Mouse (Mus musculus) cerebellum, adult 11-12 months (tissue): ENCODE results near the gene Adtrp.

Experiments used
- DNase-seq: peaks from one replicate; pipeline ENCODE4 v3.0.0; 2022

The Adtrp gene

GRCm38 (mm10) chr13:41773812-41774376 lies 73.6 kb downstream of the Adtrp start:
- DNase-seq: no peak

- DNase-seq: no peak
Observed at GRCm38 (mm10) chr13:41771061-41771460, 76.4 kb downstream of the Adtrp start.

GRCm38 (mm10) chr13:41767941-41768340 lies 79.5 kb downstream of the Adtrp start:
- no peak for DNase-seq

GRCm38 (mm10) chr13:41761986-41762385 lies 85.5 kb downstream of the Adtrp start:
- DNase-seq: no peak

DNA sequence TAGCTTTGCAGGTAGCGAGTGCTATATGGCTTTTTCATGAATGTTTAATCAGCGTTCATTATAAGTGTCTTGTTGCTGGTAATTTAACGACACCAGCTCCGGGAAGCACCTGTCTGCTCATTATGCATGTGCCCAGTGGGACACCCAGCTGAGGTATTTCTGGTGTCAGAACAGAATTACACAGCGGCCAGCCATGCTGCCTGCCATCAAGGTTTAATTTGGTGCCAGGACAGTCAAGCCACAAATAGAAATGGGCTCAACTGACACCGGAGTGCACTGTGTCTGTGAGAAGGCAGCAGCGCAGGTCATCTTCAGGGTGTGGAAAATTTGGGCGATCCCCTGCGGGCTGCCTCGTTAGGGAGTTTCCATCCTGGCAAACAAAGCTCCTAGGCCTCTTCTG lies 87.0 kb downstream of the Adtrp start:
- DNase-seq: peak; percentile 34

GRCm38 (mm10) chr13:41758550-41759465 lies 88.7 kb downstream of the Adtrp start:
- peak; percentile 25 for DNase-seq

DNA sequence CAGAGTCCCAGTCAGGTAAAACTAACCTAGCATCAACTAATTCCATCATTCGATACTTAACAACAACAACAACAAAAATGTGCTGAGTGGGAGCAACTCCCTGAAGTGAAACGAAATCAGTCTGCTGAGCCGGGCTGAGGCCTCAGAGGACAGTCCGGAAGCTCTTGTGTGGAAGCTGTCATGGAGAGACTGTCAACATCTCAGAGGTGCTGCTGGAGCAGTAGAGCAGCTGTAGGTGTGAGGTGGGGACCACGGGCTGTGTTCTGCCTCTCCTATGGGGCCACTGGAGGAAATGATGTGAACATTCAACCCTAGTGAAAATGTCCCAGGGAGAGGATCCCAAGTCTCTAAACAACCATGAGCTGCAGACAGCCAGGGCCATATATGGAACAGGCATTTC lies 94.4 kb downstream of the Adtrp start:
- no peak for DNase-seq

DNA sequence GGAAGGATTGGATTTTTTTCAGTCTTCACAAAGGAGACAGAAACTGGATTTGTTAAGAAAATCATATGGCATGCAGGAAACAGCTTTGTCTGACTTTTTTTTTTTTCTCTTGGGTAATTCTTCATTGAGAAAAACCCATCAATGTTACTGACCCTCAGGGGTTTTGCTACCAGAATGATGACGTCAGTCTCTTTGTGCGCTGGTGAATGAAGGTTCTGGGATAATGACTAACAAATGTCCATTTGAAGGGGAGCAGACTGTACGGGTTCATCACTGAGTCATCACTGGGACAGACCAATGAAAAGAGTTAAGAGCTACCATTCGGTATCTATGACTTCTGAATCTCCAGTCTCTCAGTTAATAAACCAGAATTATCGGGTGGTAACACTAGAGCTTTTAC lies 97.0 kb downstream of the Adtrp start:
- no peak for DNase-seq

GRCm38 (mm10) chr13:41748866-41749265 lies 98.6 kb downstream of the Adtrp start:
- no peak for DNase-seq

DNA sequence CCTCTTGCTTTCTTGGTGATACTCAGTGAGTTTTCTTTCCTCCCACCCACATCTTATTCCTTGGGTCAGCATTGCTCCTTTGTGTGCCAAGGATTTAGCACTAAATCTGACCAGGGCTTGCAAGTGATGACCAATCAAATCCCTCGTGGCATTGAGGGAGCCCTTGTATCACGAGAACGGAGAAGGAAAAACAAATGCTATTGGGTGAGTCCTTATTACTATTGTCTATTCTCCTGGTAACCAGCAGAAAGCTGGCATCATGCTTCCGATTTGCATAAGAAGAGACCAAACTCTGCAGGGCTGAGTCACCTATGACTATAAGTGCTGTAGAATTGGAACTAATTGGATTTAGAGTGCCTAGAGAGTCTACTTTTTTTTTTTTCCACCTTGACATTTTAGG lies 99.8 kb downstream of the Adtrp start:
- no peak for DNase-seq

DNA sequence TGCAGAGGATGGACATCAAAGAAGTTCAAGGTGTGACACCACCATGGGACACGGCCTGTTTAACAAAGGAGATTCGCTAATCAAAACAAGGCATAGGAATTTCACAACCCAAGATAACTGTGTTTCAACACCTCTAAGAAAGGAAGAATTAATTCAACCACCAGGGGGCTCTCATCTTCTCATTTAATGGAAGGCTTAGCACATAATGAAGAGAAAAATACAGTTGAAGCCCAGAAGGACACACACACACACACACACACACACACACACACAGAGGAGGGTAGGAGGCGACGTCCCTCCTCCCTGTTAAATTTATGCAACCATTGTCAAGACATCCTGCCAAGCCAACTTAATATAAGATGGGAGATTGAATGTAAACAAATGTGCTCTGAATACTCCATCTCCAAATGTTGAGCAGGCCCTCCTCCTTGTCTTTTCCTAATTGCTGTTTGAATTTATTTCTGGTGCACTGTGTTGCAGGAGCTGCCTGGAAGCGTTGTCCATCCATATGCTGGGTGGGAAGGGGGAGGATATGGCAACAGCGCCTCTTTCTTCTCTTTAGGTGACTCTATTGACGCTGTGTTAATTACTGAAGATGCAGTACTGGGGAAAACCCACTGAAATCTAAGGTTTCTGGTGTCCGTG lies 100.4 kb downstream of the Adtrp start:
- DNase-seq: no peak

- no peak for DNase-seq
Observed at GRCm38 (mm10) chr13:41740456-41741085, 106.9 kb downstream of the Adtrp start.

GRCm38 (mm10) chr13:41737628-41738309 lies 109.7 kb downstream of the Adtrp start:
- no peak for DNase-seq

GRCm38 (mm10) chr13:41729660-41730059 lies 117.8 kb downstream of the Adtrp start:
- no peak for DNase-seq

- no peak for DNase-seq
Observed at GRCm38 (mm10) chr13:41727803-41728202, 119.7 kb downstream of the Adtrp start.

DNA sequence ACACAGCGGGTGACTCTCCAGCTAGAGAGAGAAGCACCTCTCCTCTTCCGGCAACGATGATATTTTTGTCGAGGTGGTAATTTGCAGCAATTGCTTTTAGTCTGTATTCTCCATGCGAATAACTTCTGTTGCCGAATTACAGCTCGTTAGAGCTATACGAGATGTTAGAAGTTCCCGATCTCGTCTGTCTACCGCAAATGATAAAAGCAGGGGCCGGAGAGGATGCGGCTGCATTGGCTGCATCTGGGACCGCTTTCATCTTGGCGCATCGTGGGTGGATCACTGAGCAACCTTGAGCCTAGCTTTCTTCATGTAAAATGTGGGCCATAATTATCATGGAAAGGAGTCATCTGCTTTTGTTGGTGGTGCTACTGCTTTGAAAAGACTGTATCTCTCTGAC lies 128.2 kb downstream of the Adtrp start:
- DNase-seq: no peak

DNA sequence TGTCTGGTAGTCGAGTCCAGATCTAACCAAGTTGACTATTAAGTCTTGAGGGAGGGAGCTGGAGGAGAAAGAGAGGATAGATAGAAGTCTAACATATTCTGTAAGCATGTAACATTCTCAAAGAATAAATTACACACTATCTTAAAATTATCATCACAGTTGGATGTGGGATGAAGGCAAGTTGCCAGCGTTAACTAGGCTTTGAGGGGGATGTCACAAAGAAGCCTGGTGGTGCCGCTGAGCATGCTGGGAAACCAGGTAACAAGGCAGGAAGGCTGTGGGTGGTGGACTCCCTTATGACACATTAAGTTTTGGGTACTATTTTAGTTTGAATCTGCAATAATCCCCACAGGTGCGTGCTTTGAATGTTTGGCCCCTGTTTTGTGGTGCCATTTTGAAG lies 129.4 kb downstream of the Adtrp start:
- no peak for DNase-seq
